In the genomic region with DNA sequence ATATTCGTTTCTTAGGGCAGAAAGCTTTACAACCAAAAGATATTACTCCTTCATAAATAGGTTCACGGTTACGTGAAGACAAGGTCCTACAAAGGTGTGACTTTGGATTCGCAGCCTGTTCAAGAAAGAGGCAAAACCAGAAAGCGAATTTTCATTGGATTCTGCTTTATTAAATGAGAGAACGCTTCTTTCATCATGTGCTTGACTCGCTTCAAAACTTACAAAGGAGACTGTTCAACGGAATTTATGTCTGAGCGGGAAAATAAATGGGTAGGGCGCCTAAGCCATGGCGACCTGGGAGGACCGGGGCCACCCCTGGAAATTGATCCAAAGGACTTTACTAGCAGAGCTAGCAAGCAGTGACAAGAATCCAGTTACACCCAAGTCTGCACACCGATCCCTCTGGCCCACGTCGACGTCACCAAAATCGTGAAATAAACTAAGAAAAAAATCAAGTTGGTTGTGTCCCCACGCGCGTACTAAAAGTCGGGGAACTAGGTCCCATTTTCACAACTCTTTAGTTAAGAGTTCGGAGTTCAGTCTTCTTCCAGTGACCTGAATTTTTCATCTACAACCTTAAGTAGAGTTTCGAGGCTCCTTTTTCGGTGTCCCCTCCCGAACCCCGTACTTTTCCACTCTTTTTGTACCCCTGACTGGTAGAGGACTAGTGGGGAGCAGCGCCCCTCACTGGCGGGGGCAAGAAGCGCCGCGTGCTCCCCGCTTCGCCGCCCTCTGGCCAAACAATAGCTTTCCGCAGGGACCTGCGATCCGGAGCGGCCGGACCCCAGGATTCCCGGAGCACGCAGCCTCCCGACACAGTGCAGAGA, we compare ENCODE assay signal across 8 mouse cellular contexts. TPM values are rescaled to one million over a fixed set of nuclear protein-coding genes. Genes with fewer than 3 reads are reported as not detected.
DNase-seq lines count a peak whose midpoint lies in the region; ATAC-seq and TF ChIP-seq lines count a peak whose summit lies in the region.

No protein-coding gene starts in this region.

- H3K36me3 ChIP-seq in heart, embryonic 14.5 days (ENCODE audit: control insufficient read depth, insufficient read depth, low read length) = peaks cover 10% of the 10 kb centered on the region
- peaks cover 6% of the 10 kb centered on the region; the same call in 1 of the 2 replicates for H3K36me3 ChIP-seq in heart, postnatal 0 days (replicated peaks; ENCODE audit: control insufficient read depth, insufficient read depth, low read length)
- peaks cover 11% of the 10 kb centered on the region for H3K36me3 ChIP-seq in midbrain, embryonic 11.5 days (ENCODE audit: control insufficient read depth, insufficient read depth, low read length)

- TF ChIP-seq CTCF in heart, postnatal 0 days (IDR thresholded peaks at IDR 0.05; ENCODE audit: low read depth) = peak; percentile 35

- no peaks in the 10 kb centered on the region for H3K9me3 ChIP-seq in heart, embryonic 14.5 days (ENCODE audit: control insufficient read depth, low read length)
- H3K9me3 ChIP-seq in heart, postnatal 0 days (replicated peaks; ENCODE audit: control insufficient read depth, low read length) = no peaks in the 10 kb centered on the region
- no peaks in the 10 kb centered on the region for H3K9me3 ChIP-seq in midbrain, embryonic 11.5 days (ENCODE audit: control insufficient read depth, low read length)

- peak overlapping the region; percentile 90 to 92 for H3K4me3 ChIP-seq in heart, embryonic 14.5 days (ENCODE audit: control insufficient read depth in 1 of 2, insufficient read depth in 1 of 2, low read depth in 1 of 2, low read length in 2 of 2)
- H3K4me3 ChIP-seq in heart, postnatal 0 days (ENCODE audit: low read depth, low read length) = peak overlapping the region; percentile 82
- H3K4me3 ChIP-seq in midbrain, embryonic 11.5 days (ENCODE audit: low read depth, low read length) = peak overlapping the region; percentile 75

- H3K27me3 ChIP-seq in heart, embryonic 14.5 days (ENCODE audit: control insufficient read depth, insufficient read depth, low read length) = peaks cover 22% of the 10 kb centered on the region
- H3K27me3 ChIP-seq in heart, postnatal 0 days (ENCODE audit: control insufficient read depth, insufficient read depth, low read length) = peaks cover 25% of the 10 kb centered on the region
- peaks cover 3% of the 10 kb centered on the region; the same call in 1 of the 2 replicates for H3K27me3 ChIP-seq in midbrain, embryonic 11.5 days (ENCODE audit: control insufficient read depth, insufficient read depth, low read length)

- H3K27ac ChIP-seq in heart, embryonic 14.5 days (replicated peaks in 1 of 2; ENCODE audit: control insufficient read depth in 1 of 2, insufficient read depth in 1 of 2, low read depth in 2 of 2, low read length in 2 of 2) = peak overlapping the region in 1 of 2 experiments; percentile 77; a peak in 1 of 4 replicates
- no peak overlapping the region for H3K27ac ChIP-seq in heart, postnatal 0 days (ENCODE audit: low read depth)
- H3K27ac ChIP-seq in midbrain, embryonic 11.5 days (ENCODE audit: low read depth, low read length) = peak overlapping the region; percentile 53; the same call in 1 of the 2 replicates

- peak overlapping the region; percentile 86 for H3K9ac ChIP-seq in heart, embryonic 14.5 days (ENCODE audit: low read length)
- peak overlapping the region; percentile 74; the same call in 1 of the 2 replicates for H3K9ac ChIP-seq in heart, postnatal 0 days (replicated peaks; ENCODE audit: low read depth, low read length)
- H3K9ac ChIP-seq in midbrain, embryonic 11.5 days (ENCODE audit: low read length) = peak overlapping the region; percentile 93

- WGBS in heart, embryonic 14.5 days = 5% methylated on average over 42 of the region's 42 CpGs
- 8% methylated on average over 42 of the region's 42 CpGs for WGBS in heart, postnatal 0 days
- 6% methylated on average over 42 of the region's 42 CpGs for WGBS in midbrain, embryonic 11.5 days

- no peak for TF ChIP-seq EP300 in heart, postnatal 0 days (IDR thresholded peaks at IDR 0.05; ENCODE audit: low read depth)

- no peak for DNase-seq in heart, adult 8-10 months (ENCODE audit: low spot score)
- DNase-seq in ES-CJ7 (ENCODE audit: low read depth, low spot score) = peak; percentile 13
- DNase-seq in heart, postnatal 0 days (ENCODE audit: low spot score) = no peak
- DNase-seq in midbrain, embryonic 11.5 days (ENCODE audit: low spot score, missing footprints) = no peak
- DNase-seq in yolk sac, embryonic 10.5 days (ENCODE audit: low spot score) = no peak
- DNase-seq in cerebellum, postnatal 25 days = no peak

- no peak for ATAC-seq in heart, embryonic 14.5 days (ENCODE audit: insufficient number of reproducible peaks, insufficient read depth, low FRiP score, low read depth)
- no peak for ATAC-seq in heart, postnatal 0 days (ENCODE audit: insufficient read depth, low read depth)
- no peak for ATAC-seq in midbrain, embryonic 11.5 days (ENCODE audit: low FRiP score)
- no peak for ATAC-seq in frontal cortex, adult (ENCODE audit: low TSS enrichment)

- H3K4me2 ChIP-seq in heart, embryonic 14.5 days (ENCODE audit: low read length) = peak overlapping the region; percentile 85
- peak overlapping the region; percentile 99 for H3K4me2 ChIP-seq in heart, postnatal 0 days (ENCODE audit: low read depth, low read length)
- H3K4me2 ChIP-seq in midbrain, embryonic 11.5 days = peak overlapping the region; percentile 94

- H3K4me1 ChIP-seq in heart, embryonic 14.5 days (ENCODE audit: control insufficient read depth in 2 of 2, insufficient read depth in 2 of 2, low read length in 2 of 2) = peaks cover 34% of the 10 kb centered on the region in 2 experiments
- H3K4me1 ChIP-seq in heart, postnatal 0 days (ENCODE audit: control insufficient read depth, insufficient read depth) = peaks cover 31% of the 10 kb centered on the region
- peaks cover 28% of the 10 kb centered on the region for H3K4me1 ChIP-seq in midbrain, embryonic 11.5 days (ENCODE audit: control insufficient read depth, insufficient read depth, low read length)

RNA-seq across cellular contexts. Expression of a gene that starts 0.5 kb away (rescaled TPM):
- polyA plus RNA-seq in heart, embryonic 14.5 days (2014; fragmentation: Nextera tagmentation; extraction: Ambion mirVana) = 9.8 and 11.9 TPM in 2 replicates
- 1 to 10 TPM; 2.0 to 3.9 (median 2.9) TPM for total RNA-seq in heart, adult 8-10 months (2022)
- 1.8 and 13.0 TPM in 2 replicates for total RNA-seq in heart, postnatal 0 days (2014; rRNA removed; ENCODE audit: low replicate concordance)
- polyA plus RNA-seq in heart, postnatal 0 days (2015; fragmentation: Nextera tagmentation; extraction: Ambion mirVana) = 5.7 and 5.8 TPM in 2 replicates
- 66.7 and 70.5 TPM in 2 replicates for polyA plus RNA-seq in midbrain, embryonic 11.5 days (2014; fragmentation: Nextera tagmentation; extraction: Ambion mirVana)

RNA-seq across cellular contexts. Expression of a gene that starts 18.5 kb away (rescaled TPM):
- 9.3 and 9.6 TPM in 2 replicates for polyA plus RNA-seq in heart, embryonic 14.5 days (2014; fragmentation: Nextera tagmentation; extraction: Ambion mirVana)
- total RNA-seq in heart, adult 8-10 months (2022) = 1 to 10 TPM; 3.6 to 4.9 (median 4.6) TPM
- total RNA-seq in heart, postnatal 0 days (2014; rRNA removed; ENCODE audit: low replicate concordance) = 1.6 and 3.2 TPM in 2 replicates
- polyA plus RNA-seq in heart, postnatal 0 days (2015; fragmentation: Nextera tagmentation; extraction: Ambion mirVana) = 5.1 and 7.0 TPM in 2 replicates
- polyA plus RNA-seq in midbrain, embryonic 11.5 days (2014; fragmentation: Nextera tagmentation; extraction: Ambion mirVana) = 11.3 and 11.9 TPM in 2 replicates

RNA-seq across cellular contexts. Expression of a gene that starts 34.3 kb away (rescaled TPM):
- polyA plus RNA-seq in heart, embryonic 14.5 days (2014; fragmentation: Nextera tagmentation; extraction: Ambion mirVana) = not detected in 2 replicates
- total RNA-seq in heart, adult 8-10 months (2022) = not detected
- total RNA-seq in heart, postnatal 0 days (2014; rRNA removed; ENCODE audit: low replicate concordance) = not detected in 2 replicates
- not detected in 2 replicates for polyA plus RNA-seq in heart, postnatal 0 days (2015; fragmentation: Nextera tagmentation; extraction: Ambion mirVana)
- polyA plus RNA-seq in midbrain, embryonic 11.5 days (2014; fragmentation: Nextera tagmentation; extraction: Ambion mirVana) = not detected in 2 replicates
